Mouse (Mus musculus) heart, adult 2 months (tissue): ENCODE measurements at regions not wholly inside any gene's neighbourhood (a gene's known extent, or its start where the extent isn't known, plus 50 kb on each side); places are given as distances from the start of the nearest gene placed in this dataset.

Source experiments
- CTCF ChIP-seq: fragments of 200-600 bp; IDR thresholded peaks from 2 replicates; pipeline ENCODE4 v1.8.1; 2022; ENCODE audit warnings: antibody characterized with exemption, mild to moderate bottlenecking, moderate library complexity
- POLR2A ChIP-seq: fragments of 200-500 bp; IDR thresholded peaks from 2 replicates; pipeline ENCODE4 v1.6.1; 2011; ENCODE audit warnings: mild to moderate bottlenecking, low read depth, low read length, control low read depth; ENCODE audit not compliant: insufficient read depth

GRCm38 (mm10) chr5:139610610-139611520 is 67.6 kb downstream of the Uncx start:
- TF ChIP-seq POLR2A (no peak), CTCF (no peak)
